Mouse (Mus musculus): ENCODE measurements around the gene Vmn1r4.
A peak's percentile ranks its signal among the peaks of the same experiment; 100 is the strongest.

DNA sequence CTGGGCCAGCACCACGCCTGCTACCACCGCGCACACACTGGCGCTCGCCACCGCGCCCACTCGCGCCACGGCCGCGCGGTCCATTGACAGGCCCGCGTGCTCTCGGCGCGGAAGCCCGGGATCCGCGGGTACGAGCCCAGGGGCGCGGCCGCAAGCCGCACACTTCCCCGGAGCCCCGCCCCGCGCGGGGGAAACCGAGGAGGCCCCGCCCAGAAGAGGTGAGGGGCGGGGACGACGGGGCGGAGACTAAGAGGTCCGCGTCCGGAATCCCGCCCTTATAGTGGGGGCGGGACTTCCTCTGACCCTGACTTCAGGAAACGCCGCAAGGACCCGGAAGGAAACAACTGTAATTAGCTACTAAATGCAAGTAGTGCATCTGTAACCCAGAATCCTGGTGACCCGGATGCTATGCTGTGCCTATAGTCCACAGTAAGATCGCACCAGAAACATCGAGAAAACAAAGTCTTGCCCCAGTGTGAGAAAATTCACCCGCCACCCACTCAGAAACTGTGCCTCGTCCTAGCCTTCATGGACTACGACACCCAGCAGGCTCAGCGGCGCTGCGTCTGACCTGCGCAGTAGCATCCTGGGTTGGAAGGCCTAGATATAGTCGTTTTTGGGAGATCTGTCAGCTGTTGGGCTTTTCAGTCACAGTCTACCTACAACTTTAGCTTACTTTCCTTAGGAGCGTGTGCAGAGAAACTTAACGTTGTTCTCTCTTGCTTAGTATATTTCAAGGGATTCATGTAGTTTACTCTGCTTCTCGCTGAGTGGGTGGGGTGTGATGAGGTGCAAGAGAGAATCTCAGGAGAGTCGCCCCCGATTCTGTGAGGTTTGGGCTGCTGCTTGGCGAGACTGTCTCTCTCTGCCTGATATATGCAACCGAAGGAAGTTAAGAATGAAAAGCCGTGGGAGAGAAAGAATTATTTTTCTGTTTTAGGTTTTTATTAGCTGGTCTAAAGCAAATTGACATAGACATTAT is at the start of gene Vmn1r4, which contains the start of gene Nt5c3:
- TF ChIP-seq POLR2A (IDR thresholded peaks at IDR 0.05; ENCODE audit: control insufficient read depth, extremely low read depth, insufficient read depth, low read length, poor library complexity) (peak; percentile 75), CTCF (IDR thresholded peaks at IDR 0.05; ENCODE audit: borderline replicate concordance, control insufficient read depth, extremely low read depth, insufficient read depth, low read length, poor library complexity) (peak; percentile 58; the same call in 1 of the 2 replicates)
